Mouse (Mus musculus) embryo, embryonic 9.5 days (tissue): ENCODE measurements around the gene Gm9046.
A peak's percentile ranks its signal among the peaks of the same experiment; 100 is the strongest.
"Not testable (repeated sequence)": the region's sequence is repeated elsewhere in the genome, so short reads cannot be mapped to it uniquely, and the experiment has no call there.

Experiments
- DNase-seq: peaks from one replicate; pipeline ENCODE4 v3.0.0-alpha.2; 2017; ENCODE audit errors: extremely low spot score

Gm9046 gene

GRCm38 (mm10) chr10:118343155-118343554, at the start of gene Gm9046:
Gene Gm9046, minus strand, starts transcription at chr10:118343255.
- not testable (repeated sequence) for DNase-seq

- peak; percentile 82 for DNase-seq
These were observed 27.4 kb upstream of the Gm9046 start for GRCm38 (mm10) chr10:118370443-118370842.

GRCm38 (mm10) chr10:118369518-118369917, 26.5 kb upstream of the Gm9046 start:
- DNase-seq: no peak

GRCm38 (mm10) chr10:118354005-118354404, 10.9 kb upstream of the Gm9046 start, which contains the start of gene Gm9049:
Gene Gm9049, minus strand, starts transcription at chr10:118354105.
- not testable (repeated sequence) for DNase-seq

GRCm38 (mm10) chr10:118348579-118348978, 5.5 kb upstream of the Gm9046 start, which contains the start of gene Gm9048:
Gene Gm9048, minus strand, starts transcription at chr10:118348679.
- not testable (repeated sequence) for DNase-seq

GRCm38 (mm10) chr10:118337731-118338130, 5.3 kb downstream of the Gm9046 start, which contains the start of gene Gm9045:
Gene Gm9045, minus strand, starts transcription at chr10:118337831.
- not testable (repeated sequence) for DNase-seq

GRCm38 (mm10) chr10:118332308-118332707, 10.7 kb downstream of the Gm9046 start, which contains the start of gene Gm9044:
Gene Gm9044, minus strand, starts transcription at chr10:118332408.
- DNase-seq: not testable (repeated sequence)

GRCm38 (mm10) chr10:118326869-118327268, 16.2 kb downstream of the Gm9046 start, which contains the start of gene Gm9040:
Gene Gm9040, minus strand, starts transcription at chr10:118326969.
- not testable (repeated sequence) for DNase-seq

- no peak for DNase-seq
These were observed 24.0 kb downstream of the Gm9046 start for GRCm38 (mm10) chr10:118319024-118319423.

- not testable (repeated sequence) for DNase-seq
These were observed 40.9 kb downstream of the Gm9046 start for GRCm38 (mm10) chr10:118302133-118302532.

GRCm38 (mm10) chr10:118294938-118295337, 48.1 kb downstream of the Gm9046 start, which contains the start of gene Iltifb:
Gene Iltifb, minus strand, starts transcription at chr10:118295038.
- no peak for DNase-seq
